Mouse (Mus musculus): Measurements from ENCODE around the gene Mip.

DNA sequence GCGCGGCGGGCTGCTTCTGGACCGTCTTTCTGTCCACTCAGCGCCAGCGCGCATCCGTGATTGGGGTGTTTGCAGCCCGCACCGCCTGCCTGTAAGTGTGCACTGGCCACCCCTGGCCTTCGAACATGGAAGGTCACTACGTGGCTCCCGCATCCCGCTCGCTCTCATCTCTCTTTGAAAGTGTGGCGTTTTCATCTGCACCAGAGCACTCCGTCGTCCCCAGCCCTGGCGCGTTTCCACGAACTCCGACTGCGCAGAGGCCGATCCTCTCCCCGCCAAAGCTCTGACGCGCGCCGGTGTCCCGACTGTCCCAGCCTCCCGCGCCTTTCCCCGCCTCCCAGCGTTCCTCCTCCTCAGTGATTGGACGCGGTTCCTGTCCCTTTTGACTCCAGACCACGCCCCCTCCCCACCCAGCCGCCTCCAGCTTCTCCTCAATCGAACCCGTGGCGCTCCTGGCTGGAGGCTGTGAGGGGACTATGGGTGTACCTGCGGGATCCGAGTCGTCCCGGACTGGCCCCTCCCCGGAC is 31.6 kb upstream of the Mip start, which contains the start of gene Gls2:
- TF ChIP-seq SIN3A (IDR thresholded peaks at IDR 0.05; ENCODE audit: low read length) (no peak; the same call in 1 of the 2 replicates), E2F4 (IDR thresholded peaks at IDR 0.05; ENCODE audit: insufficient replicate concordance, low read depth, low read length) (peak; percentile 32; the same call in 1 of the 2 replicates), CTCF (conservative IDR thresholded peaks at IDR 0.05 in 1 of 2, IDR thresholded peaks at IDR 0.05 in 1 of 2; ENCODE audit: low read depth in 2 of 2, low read length in 2 of 2) (no peak), EP300 (IDR thresholded peaks at IDR 0.05; ENCODE audit: low read length) (no peak), BHLHE40 (IDR thresholded peaks at IDR 0.05; ENCODE audit: low read depth, low read length) (no peak), USF1 (IDR thresholded peaks at IDR 0.05; ENCODE audit: low read depth, low read length) (no peak), POLR2AphosphoS2 (IDR thresholded peaks at IDR 0.05; ENCODE audit: low read depth, low read length) (no peak), JUN (IDR thresholded peaks at IDR 0.05; ENCODE audit: insufficient read depth, low read depth, low read length) (no peak), SMC3 (IDR thresholded peaks at IDR 0.05; ENCODE audit: low read depth, low read length) (no peak), MAFK (IDR thresholded peaks at IDR 0.05; ENCODE audit: insufficient replicate concordance, low read length) (no peak), TCF12 (IDR thresholded peaks at IDR 0.05; ENCODE audit: low read depth, low read length) (peak; percentile 61), RAD21 (IDR thresholded peaks at IDR 0.05; ENCODE audit: low read depth, low read length) (no peak), POLR2A (IDR thresholded peaks at IDR 0.05; ENCODE audit: low read depth, low read length) (peak; percentile 68; the same call in 1 of the 2 replicates)
